Mouse (Mus musculus): ENCODE results near the gene Olfr524.

DNA sequence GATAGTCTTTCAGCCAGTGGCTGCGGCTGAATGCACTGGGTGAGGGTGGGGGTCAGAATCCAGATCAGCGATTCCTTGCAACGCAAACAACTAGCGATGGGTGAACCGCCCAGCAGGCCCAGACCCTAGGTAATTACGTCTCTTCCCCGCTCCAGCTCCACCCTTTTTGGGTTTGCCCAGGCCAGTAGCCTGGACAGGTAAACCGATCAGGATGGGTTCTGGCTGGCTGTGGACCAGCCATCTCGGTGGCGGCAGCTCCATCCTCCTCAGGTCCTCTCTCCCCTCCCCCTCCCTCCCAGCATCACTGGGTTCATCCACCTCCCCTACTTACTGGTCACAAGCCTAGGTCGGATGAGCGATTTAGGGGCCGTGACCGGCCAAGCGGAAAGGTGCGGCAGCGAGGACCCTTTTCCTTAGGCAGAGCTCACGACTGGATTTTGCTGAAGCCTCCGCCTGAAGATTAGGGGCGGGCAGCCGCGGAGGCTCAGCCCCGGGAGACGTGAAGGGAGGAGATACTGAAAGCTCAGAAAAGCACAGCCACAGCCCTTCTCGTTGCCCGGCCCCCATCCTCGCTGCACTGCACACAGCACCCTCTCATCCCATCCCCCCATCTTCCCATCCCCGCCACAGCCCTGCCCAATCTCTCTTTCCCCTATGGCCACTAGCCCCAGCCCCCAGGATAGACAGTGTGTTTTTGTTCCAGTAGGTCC lies 51.4 kb downstream of the Olfr524 start, which contains the start of gene Sprn:
- no peak for TF ChIP-seq CTCF (IDR thresholded peaks at IDR 0.05)
- no peak for TF ChIP-seq EP300 (IDR thresholded peaks at IDR 0.05)

Measured in lung, postnatal 0 days (tissue).